Mouse (Mus musculus) central nervous system, embryonic 11.5 days (tissue): ENCODE results near the gene Cmah. TPM values are rescaled to one million over a fixed set of nuclear protein-coding genes. Genes with fewer than 3 reads are reported as not detected.

Source experiments
- polyA plus RNA-seq: library from polyadenylated mRNA; depleted of rRNA; stranded (reverse); fragments of >200 nt; gene quantifications from 2 replicates; pipeline ENCODE4 v1.2.3, GENCODE M21; 2012; rRNA removed

Cmah gene
- 0.26 and 0.29 TPM in 2 replicates for polyA plus RNA-seq

GRCm38 (mm10) chr13:24327201-24327600 is at the start of gene Cmah:
Gene Cmah, plus strand, starts transcription at chr13:24327404.

GRCm38 (mm10) chr13:24280439-24281431 is 46.5 kb upstream of the Cmah start, which contains the start of gene Carmil1:
Gene Carmil1, minus strand, starts transcription at chr13:24280795.

Other genes starting within 250 kb of the Cmah start
- gene Carmil1, start 46.6 kb upstream of the Cmah start, polyA plus RNA-seq: 8.5 and 9.4 TPM in 2 replicates